Mouse (Mus musculus) megakaryocyte, embryonic 14.5 days (primary cell): ENCODE measurements around the gene Rpp25.

Experiments used
- FLI1 ChIP-seq: IDR thresholded peaks from 2 replicates; pipeline ENCODE4 v1.6.1; 2012; ENCODE audit warnings: low read length, inconsistent platforms, mixed read lengths
- GATA1 ChIP-seq: IDR thresholded peaks from 3 replicates; pipeline ENCODE4 v1.6.1; 2012; ENCODE audit warnings: mixed read lengths, low read length, inconsistent platforms, borderline replicate concordance

DNA sequence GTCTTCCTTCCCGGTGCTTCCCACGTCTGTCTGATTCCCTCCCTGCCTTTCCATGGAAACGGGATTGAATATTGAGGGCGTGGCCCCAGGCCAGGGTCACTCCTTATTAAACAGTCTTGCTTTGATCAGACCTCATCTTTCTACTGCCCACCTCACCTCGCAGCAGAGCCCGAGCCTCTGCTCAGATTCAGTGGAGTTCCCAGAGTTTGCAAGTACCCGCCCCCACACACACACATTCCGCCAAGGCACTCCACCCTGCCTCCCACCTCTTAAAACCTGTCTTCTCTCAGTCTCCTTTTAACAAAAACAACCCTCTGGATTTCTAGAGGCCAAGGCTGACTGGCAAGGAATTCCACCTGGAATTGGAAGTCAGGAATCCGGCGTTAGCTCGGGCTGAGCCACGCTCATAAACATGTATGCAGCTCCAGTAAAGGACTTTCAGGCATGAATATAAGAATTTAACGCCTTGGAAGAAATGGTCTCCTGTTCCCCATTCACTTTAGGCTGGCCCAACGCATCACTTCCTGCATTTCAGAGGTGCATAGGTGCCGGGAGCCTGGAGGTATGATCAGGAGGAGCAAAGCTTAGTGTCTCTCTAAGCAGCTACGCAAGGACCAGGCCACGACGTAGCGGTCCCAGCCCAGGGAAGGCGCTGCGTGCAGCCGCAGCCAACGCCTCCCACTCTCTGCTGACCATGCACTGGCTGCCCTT, 760 bp upstream of the Rpp25 start:
- TF ChIP-seq GATA1 = no peak
- TF ChIP-seq FLI1 = no peak
